Mouse (Mus musculus) brain, adult 2 months (tissue): ENCODE results near the gene Zfp523.

Experiments
- DNase-seq: peaks from one replicate; pipeline ENCODE4 v3.0.0; 2011; ENCODE audit warnings: low read depth, low spot score

Zfp523 gene

DNA sequence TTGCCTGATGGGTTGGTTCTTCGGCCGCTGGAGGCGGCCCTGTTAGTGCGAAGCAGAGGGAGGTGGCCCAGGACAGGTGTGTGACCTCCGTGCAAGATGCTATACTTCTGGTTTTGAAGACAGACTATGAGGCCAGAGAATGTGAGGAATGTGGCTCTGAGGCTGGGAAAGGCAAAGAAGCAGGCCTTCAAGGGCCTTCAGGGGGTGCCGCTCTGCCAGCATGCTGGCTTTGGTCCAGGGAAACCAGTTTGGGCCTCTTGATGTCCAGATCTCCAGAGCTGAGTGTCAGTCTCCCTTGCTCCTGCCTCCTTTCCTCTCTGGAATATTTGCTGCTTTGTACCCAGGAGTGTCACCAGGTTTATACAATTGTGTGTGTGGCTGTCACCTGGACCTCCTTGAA is 65.4 kb downstream of the Zfp523 start:
- no peak for DNase-seq

DNA sequence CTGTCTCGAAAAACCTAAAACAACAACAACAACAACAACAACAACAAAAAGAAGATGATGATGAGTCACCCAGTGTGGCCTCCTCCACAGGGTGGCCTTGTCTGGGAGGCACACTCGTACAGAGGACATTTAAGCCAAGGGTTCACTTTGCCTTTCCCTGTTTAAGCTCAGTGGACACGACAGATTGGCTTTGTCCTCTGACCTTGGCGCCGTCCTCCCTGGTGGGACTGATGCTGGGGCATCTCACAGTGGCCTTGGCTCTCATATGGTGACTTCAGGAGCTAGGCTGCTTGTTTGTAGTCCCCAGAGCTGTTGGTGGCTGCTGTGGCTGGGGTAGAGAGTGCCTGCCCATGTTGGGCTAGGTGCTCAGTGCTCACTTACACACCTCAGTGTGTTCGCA is 67.3 kb downstream of the Zfp523 start:
- DNase-seq: no peak

DNA sequence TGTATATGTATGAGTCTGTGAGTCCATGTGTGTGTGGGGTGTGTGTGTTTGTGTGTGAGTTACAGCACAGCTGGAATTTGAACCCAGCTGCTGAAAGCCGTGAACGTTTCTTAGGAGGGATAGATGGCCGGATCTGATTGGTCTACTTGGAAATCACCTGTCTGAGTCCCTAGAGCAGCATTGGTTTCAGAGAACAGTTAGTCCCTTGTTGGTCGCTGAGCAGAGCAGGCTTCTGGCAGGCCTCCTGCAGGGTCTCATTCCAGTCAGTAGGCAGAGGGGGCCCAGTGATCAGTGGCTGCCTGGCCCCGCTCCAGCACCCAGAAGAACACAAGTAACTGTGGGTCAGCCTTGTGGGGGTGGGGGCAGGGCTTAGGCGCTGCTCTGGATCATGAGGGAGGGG is 67.8 kb downstream of the Zfp523 start:
- peak; percentile 67 for DNase-seq

DNA sequence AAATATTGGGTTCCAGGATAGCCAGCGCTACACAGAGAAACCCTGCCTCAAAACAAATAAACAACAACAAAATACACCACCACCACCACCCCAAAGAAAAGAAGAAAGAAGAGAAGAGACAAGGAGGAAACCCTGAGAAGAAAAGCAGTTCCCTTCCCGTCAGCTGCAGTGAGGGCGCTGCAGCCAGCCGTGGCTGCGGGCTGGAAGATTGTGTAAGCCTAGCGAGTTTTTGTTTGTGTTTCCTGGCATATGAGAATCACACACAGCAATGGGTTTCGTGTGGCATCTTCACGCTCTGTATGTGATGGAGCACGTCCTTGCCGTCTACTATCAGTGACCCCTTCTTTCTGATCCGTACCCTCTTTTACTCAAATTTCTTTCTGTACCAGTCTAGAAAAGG is 69.7 kb downstream of the Zfp523 start:
- DNase-seq: no peak

DNA sequence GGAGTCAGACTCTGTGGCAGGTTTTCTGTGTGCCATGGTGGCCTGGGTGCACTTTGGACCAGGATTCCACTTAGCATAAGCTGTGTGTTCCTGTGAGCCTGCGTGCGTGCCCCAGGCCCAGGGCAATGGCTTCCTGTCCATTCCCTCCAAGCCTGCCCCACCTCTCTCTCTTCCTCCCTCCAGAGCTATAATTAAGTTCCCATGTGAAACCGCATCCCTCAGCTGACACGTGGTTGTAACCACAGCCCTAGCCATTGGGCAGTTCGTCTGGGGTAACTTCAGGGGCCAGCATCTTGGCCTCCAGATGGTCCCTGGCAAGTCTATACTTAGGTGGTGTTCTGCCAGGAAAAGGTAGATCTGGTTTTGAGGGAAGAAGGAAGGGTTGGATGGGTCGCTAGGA is 70.7 kb downstream of the Zfp523 start:
- DNase-seq: peak; percentile 42

DNA sequence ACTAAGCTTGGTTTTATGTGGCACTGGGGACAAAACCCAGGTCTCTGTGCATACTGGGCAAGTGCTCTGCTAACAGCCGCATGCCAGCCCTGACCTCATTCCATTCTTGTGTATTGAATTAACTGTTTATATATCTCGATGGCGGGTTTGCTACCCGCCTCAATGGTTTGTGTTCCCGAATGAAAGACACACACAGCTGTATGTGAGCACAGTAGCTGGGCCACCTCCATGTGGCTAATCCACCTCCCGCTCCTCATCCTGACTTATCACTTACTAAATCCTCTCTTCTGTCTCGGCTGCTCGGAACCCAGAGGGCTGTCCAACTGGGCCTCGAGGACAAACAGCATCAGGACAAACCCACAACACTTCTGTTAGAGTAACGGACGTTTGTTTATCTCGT is 72.1 kb downstream of the Zfp523 start:
- no peak for DNase-seq

DNA sequence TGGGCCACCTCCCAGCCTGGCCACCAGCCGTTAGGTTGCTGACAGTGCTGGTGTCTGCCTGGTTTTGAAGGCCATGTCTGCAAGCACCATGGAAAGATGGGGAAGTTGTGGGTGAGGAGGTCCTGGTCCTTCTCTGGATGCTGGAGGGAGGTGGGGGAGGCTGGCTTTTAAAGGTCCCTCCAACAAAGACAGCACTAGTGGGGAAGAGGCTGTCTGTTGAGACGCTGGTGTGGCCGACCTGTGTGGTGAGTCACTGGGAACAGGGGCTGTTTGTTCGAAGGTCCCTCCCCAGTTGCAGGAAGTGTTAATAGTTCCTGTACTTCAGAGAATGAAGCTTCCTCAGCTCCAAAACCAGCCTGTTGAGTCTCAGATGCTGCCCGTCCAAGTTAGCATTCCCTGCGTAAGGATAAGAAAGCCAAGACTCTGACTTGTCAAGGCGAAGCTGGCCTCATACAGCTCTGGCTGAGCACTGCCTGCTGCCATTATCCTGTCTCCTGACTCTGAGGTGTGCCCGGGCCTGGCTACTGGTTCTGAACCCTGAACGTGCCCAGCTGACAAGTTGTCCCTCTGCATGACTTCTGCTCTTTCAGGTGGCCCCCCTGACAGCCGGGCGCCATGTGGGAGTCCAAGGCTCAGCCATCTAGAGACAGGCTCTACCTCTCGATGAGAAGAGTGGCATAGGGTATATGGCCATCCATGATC is 74.8 kb downstream of the Zfp523 start:
- no peak for DNase-seq

DNA sequence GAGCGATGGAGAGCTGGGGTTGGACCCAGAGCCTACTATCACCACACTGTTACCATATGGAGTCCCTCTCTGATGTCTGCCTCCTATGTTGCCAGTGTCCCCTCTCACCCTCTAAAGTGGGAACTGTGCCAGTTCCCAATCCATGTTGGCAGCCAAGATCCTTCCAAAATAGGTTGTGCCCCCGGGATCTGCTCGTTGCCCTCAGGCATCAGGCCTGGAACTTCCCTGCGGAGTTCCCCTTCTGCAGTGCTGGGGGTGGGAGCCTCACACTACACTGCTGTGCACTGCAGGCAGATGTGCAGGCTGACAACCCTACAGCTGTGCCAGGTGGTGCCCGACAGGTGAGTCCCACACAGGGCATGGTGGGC is 75.3 kb downstream of the Zfp523 start:
- no peak for DNase-seq

DNA sequence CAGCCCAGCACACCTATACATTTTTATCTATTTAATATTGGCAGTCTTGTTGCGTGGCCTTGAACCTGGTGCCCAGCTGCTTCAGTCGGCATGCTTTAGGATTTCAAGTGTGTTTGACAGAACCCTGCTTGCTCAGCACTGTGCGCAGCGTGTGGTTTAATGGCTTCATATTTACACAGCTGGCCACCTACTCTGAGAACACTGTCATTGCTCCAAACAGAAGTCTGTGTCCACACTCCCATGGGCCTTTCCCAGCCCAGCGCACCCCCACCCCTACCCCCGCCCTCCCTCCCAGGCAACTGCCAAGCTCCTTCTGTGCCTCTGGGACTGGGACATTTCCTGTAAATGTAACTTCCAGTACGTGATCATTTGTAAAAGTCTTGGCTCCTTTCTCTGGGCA is 76.3 kb downstream of the Zfp523 start:
- DNase-seq: no peak

DNA sequence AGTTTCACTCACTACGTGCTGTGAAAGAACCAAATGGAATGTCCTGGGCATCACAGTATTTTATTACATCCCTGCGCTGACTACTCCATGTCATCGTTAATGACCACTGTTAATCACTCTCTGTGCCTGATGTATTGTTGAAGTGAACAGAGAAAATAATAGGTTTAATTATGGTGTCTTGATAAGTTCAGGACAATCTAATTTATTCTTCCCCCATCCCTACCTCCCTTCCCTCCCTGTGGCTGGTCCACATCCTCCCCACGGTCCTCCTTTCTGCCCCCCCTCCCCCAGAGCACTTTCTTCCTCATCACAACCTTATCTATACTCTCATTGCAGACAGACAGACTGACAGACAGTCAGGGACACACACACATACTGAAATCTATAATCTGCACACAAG is 77.9 kb downstream of the Zfp523 start:
- no peak for DNase-seq
